Mouse (Mus musculus) cerebellum, adult 2 months (tissue): Measurements from ENCODE around the gene Fosl2.
"Not testable (repeated sequence)": the region's sequence is repeated elsewhere in the genome, so short reads cannot be mapped to it uniquely, and the experiment has no call there.

Experiments
- CTCF ChIP-seq: fragments of 200-500 bp; IDR thresholded peaks from 2 replicates; pipeline ENCODE4 v1.5.1; 2011; ENCODE audit warnings: low read depth, mild to moderate bottlenecking, control low read depth, low read length, moderate library complexity, borderline replicate concordance; ENCODE audit not compliant: insufficient read depth
- POLR2A ChIP-seq: fragments of 200-500 bp; IDR thresholded peaks from 2 replicates; pipeline ENCODE4 v1.6.1; 2011; ENCODE audit warnings: low read length, control low read depth, borderline replicate concordance; ENCODE audit not compliant: insufficient read depth

DNA sequence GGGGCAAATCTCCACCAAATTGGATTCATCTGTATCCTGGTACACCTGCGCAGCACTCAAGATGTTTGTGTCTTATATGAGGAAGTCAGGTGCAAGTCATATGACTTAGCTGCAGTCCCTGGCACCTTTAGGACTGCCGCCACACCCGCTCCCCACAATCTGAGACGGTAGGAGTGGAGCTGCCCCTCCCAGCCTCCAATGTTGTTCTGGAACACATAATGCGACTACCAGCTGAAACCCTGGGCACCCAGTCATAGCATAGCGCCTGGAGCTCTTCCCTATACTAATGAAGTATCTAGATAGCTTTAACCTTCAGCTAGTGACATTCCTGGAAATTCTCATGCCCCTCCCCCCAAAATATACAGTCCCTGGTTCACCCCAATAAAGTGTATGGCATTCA, 43.1 kb downstream of the Fosl2 start:
- not testable (repeated sequence) for TF ChIP-seq CTCF, POLR2A
